Mouse (Mus musculus): ENCODE data around the gene Tspyl3.

DNA sequence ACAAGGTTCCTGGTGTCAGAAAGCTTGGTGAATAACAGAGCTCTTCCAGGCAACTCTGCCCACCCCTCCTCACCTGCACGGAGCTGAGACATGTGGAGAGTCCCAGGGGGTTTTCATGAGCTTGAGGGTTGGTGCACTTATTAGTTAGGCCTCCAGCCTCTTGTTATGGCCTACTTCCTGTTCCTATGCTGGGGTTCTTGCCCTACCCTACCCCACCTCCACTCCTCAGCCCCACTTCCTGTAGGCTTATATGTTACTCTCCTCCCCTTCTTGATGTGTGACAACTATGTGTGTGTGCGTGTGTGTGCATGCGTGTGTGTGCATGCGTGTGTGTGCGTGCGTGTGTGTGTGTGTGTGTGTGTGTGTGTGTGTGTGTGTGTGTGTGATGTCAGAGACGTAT is 37.8 kb upstream of the Tspyl3 start:
- TF ChIP-seq CTCF (IDR thresholded peaks at IDR 0.05; ENCODE audit: low read depth, low read length) (no peak), TAL1 (conservative IDR thresholded peaks at IDR 0.05; ENCODE audit: low read depth, low read length) (no peak)
